Mouse (Mus musculus) left cerebral cortex, adult 11 months (tissue): ENCODE measurements around the gene Platr17.
A peak's percentile ranks its signal among the peaks of the same experiment; 100 is the strongest.

ENCODE experiments used
- DNase-seq: peaks from one replicate; pipeline ENCODE4 v3.0.0; 2022; ENCODE audit warnings: low spot score

Gene Platr17

GRCm38 (mm10) chr17:33920282-33921097 lies 15.6 kb downstream of the Platr17 start:
- no peak for DNase-seq

GRCm38 (mm10) chr17:33921361-33921760 lies 16.4 kb downstream of the Platr17 start:
- no peak for DNase-seq

DNA sequence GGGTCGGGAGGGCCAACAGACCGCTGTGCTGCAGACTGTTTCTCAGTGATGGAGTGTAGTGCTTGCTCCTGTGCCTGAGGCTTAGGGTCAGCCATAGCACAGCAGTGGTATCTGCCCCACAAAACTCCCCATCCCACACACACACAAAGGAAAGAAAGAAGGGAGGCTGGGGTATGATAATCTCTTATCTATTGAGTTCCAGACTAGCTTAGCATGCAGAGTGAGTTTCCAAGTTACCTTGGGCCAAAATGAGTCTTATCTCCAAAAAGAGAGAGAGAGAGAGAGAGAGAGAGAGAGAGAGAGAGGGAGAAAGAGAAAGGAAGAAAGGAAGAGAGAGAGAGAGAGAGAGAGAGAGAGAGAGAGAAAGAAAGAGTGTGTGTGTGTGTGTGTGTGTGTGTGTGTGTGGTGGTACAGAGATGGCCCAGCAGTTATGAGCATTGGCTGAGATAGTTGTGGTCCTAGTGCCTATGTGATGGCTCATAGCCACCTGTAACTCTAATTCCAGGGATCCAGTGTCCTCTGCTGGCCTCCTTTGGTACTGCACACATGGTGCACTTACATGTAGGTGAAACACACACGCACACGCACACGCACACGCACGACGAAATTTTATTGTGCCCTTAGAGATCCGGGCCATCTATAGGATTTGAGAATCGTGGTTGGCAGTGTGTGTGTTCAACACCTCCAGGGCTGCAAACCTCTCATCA lies 19.8 kb downstream of the Platr17 start:
- DNase-seq, result no peak

GRCm38 (mm10) chr17:33925406-33926116 lies 20.6 kb downstream of the Platr17 start:
- DNase-seq, result no peak

GRCm38 (mm10) chr17:33926207-33926932 lies 21.4 kb downstream of the Platr17 start:
- DNase-seq, result no peak

GRCm38 (mm10) chr17:33928251-33928947 lies 23.5 kb downstream of the Platr17 start:
- no peak for DNase-seq

- peak; percentile 85 for DNase-seq
These were observed 24.7 kb downstream of the Platr17 start, which contains the start of gene Rgl2 for GRCm38 (mm10) chr17:33929371-33930279. TSS of gene Rgl2 (plus strand) at chr17:33929543.

DNA sequence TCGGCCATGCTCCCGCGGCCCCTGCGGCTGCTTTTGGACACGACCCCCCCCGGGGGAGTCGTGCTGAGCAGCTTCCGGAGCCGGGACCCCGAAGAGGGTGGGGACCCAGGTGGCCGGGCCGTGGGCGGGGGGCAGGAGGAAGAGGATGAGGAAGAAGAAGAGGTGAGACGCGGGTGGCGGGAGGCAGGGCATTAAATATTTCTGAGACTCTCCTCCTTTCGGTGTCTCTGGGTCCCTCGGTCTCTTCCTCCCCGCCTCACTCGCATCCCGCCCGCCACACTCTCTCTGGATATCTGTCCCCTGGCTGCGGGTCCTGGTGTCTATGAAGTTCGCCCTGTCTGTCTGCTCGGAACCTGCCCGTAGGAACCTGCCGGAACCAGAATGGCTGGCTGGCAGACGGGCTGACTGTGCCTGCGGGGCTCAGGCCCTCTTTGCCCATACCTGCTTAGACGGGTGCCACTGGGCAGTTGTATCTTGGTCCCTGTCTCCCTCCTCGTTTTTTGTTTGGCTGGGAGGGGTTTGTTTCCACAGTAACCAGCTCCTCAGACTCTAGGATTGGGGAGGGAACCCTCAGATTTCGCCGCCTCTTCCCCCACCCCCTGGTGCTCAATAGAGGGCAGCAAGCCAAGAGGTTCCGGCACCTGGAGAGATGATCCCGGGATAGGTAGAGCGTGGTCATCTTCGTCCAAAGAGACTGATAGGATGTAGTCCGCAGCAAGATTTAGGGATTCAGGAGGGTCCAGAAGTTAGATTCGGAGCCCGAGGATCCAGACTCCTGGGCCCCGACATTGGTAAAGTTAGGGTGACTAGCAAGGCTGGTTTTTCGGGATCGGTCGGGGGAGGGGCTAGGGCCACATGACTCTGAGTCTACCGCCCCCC lies 25.6 kb downstream of the Platr17 start:
- no peak for DNase-seq

DNA sequence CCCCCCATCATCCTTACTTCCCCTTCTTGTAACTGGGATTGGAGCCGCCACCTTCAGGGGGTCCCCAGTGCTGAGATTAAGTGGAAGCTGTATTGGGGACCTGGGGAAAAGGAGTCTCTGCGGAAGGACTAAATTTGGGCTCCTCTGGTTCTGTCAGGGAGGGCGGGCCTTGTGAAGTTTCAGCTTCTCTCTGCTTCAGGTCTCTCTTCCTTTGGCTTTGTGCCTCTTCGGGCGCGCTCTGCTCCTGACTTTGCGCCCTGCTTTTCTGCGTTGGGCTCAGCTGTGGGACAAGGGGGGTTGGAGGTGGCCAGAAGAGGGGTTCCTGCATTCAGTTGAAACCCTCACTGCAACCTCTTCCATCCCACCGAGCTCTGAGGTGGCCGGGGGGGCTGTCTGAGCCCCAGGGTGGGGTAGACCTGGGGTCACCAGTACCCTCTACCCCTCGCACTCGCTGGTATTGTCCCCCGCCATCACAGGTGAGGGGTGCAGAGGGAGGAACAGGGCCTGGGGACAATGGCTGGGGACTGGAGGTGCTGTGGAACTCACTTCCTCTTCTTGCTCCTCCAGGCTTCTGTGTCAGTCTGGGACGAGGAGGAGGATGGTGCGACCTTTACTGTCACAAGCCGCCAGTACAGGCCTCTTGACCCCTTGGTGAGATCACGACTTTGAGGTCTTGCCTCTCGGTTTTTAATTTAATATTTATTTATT lies 26.4 kb downstream of the Platr17 start:
- no peak for DNase-seq

DNA sequence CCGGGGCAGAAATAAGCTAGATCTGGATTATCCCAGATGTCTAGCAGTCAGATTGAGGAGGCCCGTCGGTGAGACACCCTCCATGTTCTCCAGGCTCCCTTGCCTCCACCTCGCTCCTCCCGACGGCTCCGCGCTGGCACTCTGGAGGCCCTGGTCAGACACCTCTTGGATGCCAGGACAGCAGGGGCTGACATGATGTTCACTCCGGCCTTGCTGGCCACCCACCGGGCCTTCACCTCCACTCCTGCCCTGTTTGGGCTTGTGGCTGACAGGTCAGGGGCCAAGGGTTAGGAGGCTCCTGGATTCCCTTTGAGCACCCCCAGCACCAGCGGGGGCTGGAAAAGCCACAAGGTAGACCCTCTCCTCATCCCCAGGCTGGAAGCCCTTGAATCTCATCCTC lies 27.0 kb downstream of the Platr17 start:
- no peak for DNase-seq

DNA sequence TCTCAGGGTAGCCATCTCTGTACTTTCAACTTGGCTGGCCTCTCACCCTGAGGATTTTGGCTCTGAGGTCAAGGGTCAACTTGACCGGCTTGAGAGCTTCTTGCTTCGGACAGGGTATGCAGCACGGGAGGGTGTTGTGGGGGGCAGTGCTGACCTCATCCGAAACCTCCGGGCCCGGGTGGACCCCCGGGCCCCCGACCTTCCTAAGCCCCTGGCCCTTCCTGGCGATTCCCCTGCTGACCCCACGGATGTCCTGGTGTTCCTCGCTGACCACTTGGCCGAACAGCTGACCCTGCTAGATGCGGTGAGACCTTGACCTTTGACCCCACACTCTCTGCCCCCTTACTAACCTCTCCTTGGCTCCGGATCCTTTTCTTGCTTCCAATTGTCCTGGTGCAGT lies 27.5 kb downstream of the Platr17 start:
- DNase-seq, result no peak

GRCm38 (mm10) chr17:33932970-33933369 lies 28.0 kb downstream of the Platr17 start:
- DNase-seq, result no peak

DNA sequence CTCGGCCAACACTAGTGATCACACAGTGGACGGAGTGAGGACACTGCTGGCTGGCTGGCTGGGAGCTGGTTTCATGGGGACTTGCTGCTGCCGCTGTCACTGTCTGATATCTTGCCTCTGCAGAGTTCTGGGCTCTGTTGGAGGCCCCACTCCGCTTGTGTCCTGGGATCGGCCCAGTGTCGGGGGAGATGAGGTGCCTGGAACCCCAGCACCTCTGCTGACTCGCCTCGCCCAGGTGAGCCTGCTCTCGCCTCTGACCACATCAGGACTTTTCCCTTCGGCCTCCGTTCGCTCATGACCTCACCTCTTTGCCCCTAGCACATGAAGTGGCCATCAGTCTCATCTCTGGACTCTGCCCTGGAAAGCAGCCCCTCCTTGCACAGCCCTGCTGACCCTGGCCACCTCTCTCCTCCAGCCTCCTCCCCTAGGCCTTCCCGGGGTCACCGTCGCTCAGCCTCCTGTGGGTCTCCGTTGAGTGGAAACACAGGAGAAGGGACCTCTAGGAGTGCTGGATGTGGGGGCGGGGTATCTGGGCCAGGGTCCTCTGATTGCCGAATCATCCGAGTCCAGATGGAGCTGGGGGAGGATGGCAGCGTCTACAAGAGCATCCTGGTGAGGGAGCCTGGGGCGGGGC lies 30.6 kb downstream of the Platr17 start:
- no peak for DNase-seq

- no peak for DNase-seq
These were observed 32.1 kb downstream of the Platr17 start for GRCm38 (mm10) chr17:33936993-33937392.

DNA sequence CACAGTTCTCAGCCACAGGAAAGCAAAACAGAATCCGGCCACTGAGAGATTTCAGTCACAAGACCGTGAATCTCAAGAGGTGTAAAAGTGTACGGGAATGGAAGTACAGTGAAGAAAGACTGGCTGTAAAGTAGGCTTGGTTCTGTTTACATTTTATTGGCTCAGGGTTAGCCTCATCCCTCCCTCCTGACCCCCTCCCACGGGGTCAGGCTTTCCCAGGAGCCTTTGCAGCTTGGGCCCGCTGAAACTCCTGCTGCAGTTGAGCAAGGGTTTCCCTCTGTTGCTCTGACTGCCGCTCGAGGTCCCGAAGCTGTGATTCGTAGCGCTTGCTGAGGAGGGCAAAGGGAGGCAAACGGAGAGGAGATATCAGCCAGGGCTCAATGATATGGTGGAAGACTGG lies 33.8 kb downstream of the Platr17 start:
- no peak for DNase-seq

- peak; percentile 83 for DNase-seq
These were observed 35.4 kb downstream of the Platr17 start, which contains the start of the genes Pfdn6 and Wdr46 for GRCm38 (mm10) chr17:33940206-33940805. TSS of gene Pfdn6 (minus strand) at chr17:33940343. TSS of gene Wdr46 (plus strand) at chr17:33940660.

- DNase-seq, result no peak
These were observed 36.0 kb downstream of the Platr17 start for GRCm38 (mm10) chr17:33940981-33941380.

GRCm38 (mm10) chr17:33941381-33941780 lies 36.4 kb downstream of the Platr17 start:
- no peak for DNase-seq
